Mouse (Mus musculus) left cerebral cortex, adult 2 months (tissue): ENCODE data around the gene Sptbn4. TPM values are rescaled to one million over a fixed set of nuclear protein-coding genes. Genes with fewer than 3 reads are reported as not detected.

Experiments
- DNase-seq, 2 experiments: peaks; one replicate each; pipeline ENCODE4 v3.0.0; 2021 to 2022; ENCODE audit warnings: low spot score in 2 of 2, mixed read lengths in 1 of 2; ENCODE audit errors: extremely low spot score in 1 of 2
- H3K27ac ChIP-seq: fragments of 200-600 bp; 2 replicates; pipeline ENCODE4 v1.8.1; 2022
- H3K4me3 ChIP-seq: fragments of 200-600 bp; 2 replicates; pipeline ENCODE4 v1.8.1; 2022
- CTCF ChIP-seq: fragments of 200-600 bp; IDR thresholded peaks from 2 replicates; pipeline ENCODE4 v1.8.1; 2022; ENCODE audit warnings: antibody characterized with exemption, mild to moderate bottlenecking, moderate library complexity
- intact Hi-C: fragments of 180-260 bp; cut with DNase I; formaldehyde crosslinking; loops from one replicate; pipeline ENCODE4 v1.15.1; 2025
- total RNA-seq, 2 experiments: library from RNA; stranded (reverse); gene quantifications; 2 replicates each; pipeline ENCODE4 v1.2.3; 2021

The Sptbn4 gene
- total RNA-seq, 2 experiments from 2014 or later = 153 to 162 TPM

DNA sequence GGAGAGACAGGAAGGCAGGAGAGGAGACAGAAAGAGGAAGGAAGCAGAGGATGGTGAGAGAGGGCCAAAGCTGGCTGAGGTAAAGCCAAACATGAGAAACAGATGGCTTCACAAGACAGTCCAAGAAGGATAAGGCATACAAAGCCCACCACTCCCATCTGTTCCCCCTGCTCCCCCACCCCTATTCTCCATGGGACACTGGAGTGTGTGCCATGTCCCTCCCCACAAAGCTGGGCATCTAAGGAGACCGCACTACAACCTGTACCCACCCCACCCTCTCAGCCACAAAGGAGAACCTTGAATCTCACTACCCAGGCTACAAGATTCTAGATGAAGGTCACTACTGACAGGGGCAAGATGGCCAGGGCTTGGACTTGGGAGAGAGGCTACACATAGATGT lies 20.1 kb downstream of the Sptbn4 start:
- no peak for TF ChIP-seq CTCF
- H3K27ac ChIP-seq = no peak overlapping the region
- intact Hi-C loops = no loop called here
- no peak overlapping the region for H3K4me3 ChIP-seq
- DNase-seq = no peak

- no peak for DNase-seq
- intact Hi-C loops = no loop called here
- H3K27ac ChIP-seq = no peak overlapping the region
- TF ChIP-seq CTCF = no peak
- no peak overlapping the region for H3K4me3 ChIP-seq
Observed at GRCm38 (mm10) chr7:27423556-27424326, 23.7 kb downstream of the Sptbn4 start.

- H3K27ac ChIP-seq = no peak overlapping the region
- TF ChIP-seq CTCF = peak; percentile 13; the same call in 1 of the 2 replicates
- H3K4me3 ChIP-seq = no peak overlapping the region
- no peak for DNase-seq
- intact Hi-C loops = no loop called here
Observed at GRCm38 (mm10) chr7:27419101-27419500, 28.4 kb downstream of the Sptbn4 start.

DNA sequence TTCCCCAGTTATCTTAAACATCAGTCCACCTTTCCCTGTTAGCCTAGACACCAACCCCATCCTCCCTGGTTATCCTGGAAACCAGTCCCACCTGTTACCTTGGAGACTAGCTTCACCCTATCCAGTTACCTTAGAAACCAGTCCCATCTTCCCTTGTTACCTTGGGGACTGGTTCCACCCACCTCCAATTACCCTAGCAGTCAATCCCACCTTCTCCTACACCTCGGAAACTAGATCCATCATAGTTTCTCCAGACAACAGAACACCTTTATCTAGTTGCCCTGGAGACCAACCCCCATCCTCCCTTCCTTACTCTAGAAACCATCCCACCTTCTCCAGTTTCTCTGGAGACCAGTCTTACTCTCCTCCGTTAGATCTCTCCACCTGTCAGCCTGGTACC lies 30.3 kb downstream of the Sptbn4 start:
- TF ChIP-seq CTCF = no peak
- intact Hi-C loops = no loop called here
- Histone ChIP-seq H3K4me3 (no peak overlapping the region), H3K27ac (no peak overlapping the region)
- peak in 1 of 2 experiments; percentile 32 for DNase-seq

DNA sequence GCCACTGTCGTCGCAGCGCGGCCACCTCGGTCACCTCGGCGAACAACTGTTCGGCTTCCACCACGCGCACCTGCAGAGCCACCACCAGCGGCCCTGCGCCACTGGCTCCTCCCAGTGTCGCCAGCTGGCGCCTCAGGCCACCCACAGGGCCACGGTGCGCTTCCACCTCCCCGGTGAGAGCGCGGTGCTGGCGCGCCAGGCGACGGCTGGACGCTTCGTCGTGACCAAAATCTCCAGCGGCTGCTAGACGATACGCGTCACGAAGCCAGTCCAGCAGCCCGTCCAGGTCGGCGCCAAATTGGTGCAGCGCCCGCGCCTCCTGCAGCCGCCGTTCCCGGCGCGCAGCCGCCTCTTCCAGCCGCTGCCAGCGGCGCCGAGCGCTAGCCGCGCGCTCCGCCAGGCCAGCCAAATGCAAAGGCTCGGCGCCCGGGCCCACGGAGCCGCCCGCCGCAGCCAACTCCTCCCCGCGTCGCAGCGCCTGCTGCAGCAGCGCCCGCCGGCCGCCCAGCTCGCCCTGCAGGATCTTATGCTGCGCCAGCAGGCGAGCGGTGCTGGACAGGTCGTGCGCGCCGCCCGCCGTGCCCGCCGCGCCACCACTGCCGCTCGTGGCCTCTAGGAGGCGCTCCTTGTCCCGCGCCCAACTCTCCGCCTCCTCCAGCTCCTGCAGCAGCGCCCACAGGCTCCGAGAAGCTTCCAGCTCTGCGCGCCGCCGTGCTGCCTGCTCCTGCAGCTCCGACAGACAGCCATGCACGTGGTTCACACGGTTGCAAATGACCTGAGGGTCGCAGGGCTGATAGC lies 38.9 kb downstream of the Sptbn4 start:
- intact Hi-C loops = no loop called here
- peak; percentile 71 for TF ChIP-seq CTCF
- peak; percentile 52 to 72 for DNase-seq
- Histone ChIP-seq H3K27ac (no peak overlapping the region), H3K4me3 (peak overlapping the region; percentile 14; the same call in 1 of the 2 replicates)

DNA sequence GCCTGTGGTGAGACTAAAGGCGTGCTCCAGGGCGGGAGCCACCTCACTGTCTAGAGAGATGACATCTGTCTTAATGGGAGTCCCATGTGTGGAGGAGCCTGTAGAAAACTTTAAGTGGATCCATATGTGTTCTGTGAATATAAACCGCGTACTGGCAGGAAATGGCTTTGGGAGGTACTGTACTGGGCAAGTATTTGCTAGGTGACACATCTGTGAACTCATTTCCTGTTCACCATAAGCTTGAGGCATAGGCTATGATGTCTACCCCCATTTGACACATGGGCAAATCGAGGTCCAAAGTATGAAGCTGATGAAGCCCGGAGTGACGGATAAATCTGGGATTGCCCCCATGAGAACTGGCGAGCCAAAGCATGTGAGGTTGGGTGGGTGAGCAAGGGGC lies 39.7 kb downstream of the Sptbn4 start:
- no peak overlapping the region for H3K27ac ChIP-seq
- intact Hi-C loops = no loop called here
- H3K4me3 ChIP-seq = no peak overlapping the region
- no peak for TF ChIP-seq CTCF
- no peak for DNase-seq

DNA sequence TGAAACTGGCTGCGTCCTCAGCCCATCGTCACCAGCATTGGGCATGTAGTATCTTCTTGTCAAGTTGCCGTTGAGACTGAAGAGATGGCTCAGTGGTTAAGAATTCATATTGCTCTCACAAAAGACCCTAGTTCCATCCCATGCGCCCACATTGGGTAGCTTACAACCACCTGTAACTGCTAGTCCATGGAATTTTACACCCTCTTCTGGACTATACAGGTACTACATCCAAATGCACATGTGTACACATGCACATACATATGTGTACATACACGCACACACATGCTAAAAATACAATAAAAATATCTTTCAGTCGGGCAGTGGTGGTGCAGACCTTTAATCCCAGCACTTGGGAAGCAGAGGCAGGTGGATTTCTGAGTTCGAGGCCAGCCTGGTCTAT lies 41.0 kb downstream of the Sptbn4 start:
- peak; percentile 34 for TF ChIP-seq CTCF
- no peak for DNase-seq
- no peak overlapping the region for H3K27ac ChIP-seq
- H3K4me3 ChIP-seq = no peak overlapping the region
- intact Hi-C loops = no loop called here

DNA sequence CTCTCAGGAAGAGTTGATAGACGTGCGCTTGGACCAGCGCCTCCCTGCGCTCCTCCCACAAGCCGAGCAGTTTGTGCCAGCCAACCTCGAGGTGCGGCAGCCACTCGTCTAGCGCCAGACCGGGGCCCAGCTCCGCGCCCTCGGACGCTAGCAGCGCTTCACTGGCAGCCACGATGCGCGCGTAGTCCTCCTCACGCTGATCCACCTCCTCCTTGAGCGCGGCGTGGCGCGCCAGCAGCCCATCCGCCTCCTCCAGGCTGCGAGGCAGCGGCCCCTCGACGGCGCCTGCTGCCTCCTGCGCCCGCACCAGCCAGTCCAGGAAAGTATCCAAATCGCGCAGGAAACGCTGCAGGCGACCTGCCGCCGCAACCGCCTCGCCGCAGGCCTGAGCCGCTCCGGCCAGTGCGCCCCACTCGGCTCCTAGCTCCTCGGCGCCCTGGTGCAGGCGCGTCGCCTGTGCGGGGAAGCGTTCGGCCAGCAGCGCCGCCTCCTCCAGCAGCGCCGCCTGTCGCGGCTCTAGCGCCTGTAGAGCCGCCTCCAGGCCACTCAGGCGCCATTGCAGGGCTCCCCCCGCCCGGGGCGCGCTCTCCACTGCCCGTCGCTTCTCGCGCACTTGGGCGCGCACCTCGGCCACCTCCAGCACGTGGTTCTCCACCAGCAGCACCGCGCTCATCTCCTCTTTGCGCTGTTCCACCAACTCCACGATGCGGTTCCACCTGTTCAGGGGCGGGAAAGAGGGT lies 43.1 kb downstream of the Sptbn4 start:
- TF ChIP-seq CTCF = no peak
- intact Hi-C loops = no loop called here
- Histone ChIP-seq H3K27ac (no peak overlapping the region), H3K4me3 (no peak overlapping the region)
- DNase-seq = no peak

- peak; percentile 79 for TF ChIP-seq CTCF
- H3K4me3 ChIP-seq = no peak overlapping the region
- intact Hi-C loops = no loop called here
- DNase-seq = peak; percentile 73 to 78
- 0 out of 2 replicates have a peak overlapping the region, but pooled peaks have one; percentile 38 for H3K27ac ChIP-seq
Observed at GRCm38 (mm10) chr7:27402675-27403074, 44.8 kb downstream of the Sptbn4 start.

- no peak for TF ChIP-seq CTCF
- intact Hi-C loops = loop anchor here (1.0 kb wide), 1 partner anchor 62 kb away; no protein-coding TSS in a partner anchor
- Histone ChIP-seq H3K27ac (0 out of 2 replicates have a peak overlapping the region, but pooled peaks have one; percentile 11), H3K4me3 (no peak overlapping the region)
- no peak for DNase-seq
Observed at GRCm38 (mm10) chr7:27400545-27400944, 46.9 kb downstream of the Sptbn4 start.

GRCm38 (mm10) chr7:27397048-27397949 lies 50.2 kb downstream of the Sptbn4 start:
- Histone ChIP-seq H3K27ac (peak overlapping the region; percentile 94), H3K4me3 (peak overlapping the region; percentile 60)
- peak; percentile 70 to 72 for DNase-seq
- TF ChIP-seq CTCF = peak; percentile 76
- intact Hi-C loops = no loop called here
